Mouse (Mus musculus): ENCODE results near the gene Slit3.

DNA sequence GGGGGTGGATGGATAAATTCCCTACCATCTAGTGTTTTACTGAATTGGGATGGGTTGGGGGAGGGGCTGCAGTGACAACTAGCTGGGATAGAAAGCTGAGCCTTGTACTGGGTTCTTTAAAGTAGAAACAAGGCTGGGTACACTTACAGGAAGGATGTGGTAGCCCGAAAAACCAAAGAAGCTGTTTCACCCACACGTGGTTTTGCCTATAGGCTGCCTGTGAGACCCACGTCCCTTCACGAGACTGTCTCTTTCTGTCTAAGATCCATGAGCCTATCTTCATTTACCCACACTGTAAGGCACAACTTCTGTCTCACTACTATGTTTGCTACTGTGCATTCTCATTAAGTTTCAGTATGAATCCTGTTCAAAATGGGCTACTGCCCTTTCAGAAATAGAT lies 384.3 kb downstream of the Slit3 start:
- TF ChIP-seq CTCF (IDR thresholded peaks at IDR 0.05): no peak
- no peak for TF ChIP-seq EP300 (IDR thresholded peaks at IDR 0.05)

Measured in lung, postnatal 0 days (tissue).